Mouse (Mus musculus): Measurements from ENCODE around the gene Mael.

DNA sequence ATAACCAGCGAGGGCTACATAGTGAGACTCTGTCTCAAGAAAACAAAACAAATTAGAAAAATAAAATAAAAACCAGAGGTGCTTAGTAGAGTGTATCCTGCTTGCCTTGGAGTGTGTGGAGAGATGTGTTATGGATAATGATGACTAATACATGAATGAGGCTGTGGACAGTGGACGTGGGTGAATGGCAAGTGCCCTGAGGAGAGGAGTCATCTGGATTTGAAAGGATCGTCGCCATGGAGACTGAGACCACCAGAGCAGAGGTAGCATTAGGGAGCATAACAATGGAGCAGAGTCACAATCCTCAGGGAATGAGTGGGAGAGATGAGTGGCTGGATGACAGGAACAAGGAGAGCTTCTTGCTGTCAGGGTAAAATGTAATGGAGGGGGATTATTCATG is 48.7 kb downstream of the Mael start:
- TF ChIP-seq CTCF (IDR thresholded peaks at IDR 0.05; ENCODE audit: control insufficient read depth, insufficient read depth, insufficient read length): no peak
- TF ChIP-seq CEBPB (IDR thresholded peaks at IDR 0.05; ENCODE audit: low read depth): no peak
- TF ChIP-seq MAX (IDR thresholded peaks at IDR 0.05): no peak

Data from C2C12 (cell line).